Mouse (Mus musculus) CH12.LX (cell line): Measurements from ENCODE around the gene Kidins220. TPM values are rescaled to one million over a fixed set of nuclear protein-coding genes. Genes with fewer than 3 reads are reported as not detected.

ENCODE experiments used
- DNase-seq: peaks from one replicate; pipeline ENCODE4 v3.0.0-alpha.2; 2013; ENCODE audit errors: extremely low read depth
- H3K27ac ChIP-seq: 2 replicates; pipeline ENCODE4 v1.5.1; 2012; ENCODE audit warnings: low read depth, mild to moderate bottlenecking, control low read depth, moderate library complexity; ENCODE audit not compliant: insufficient read depth
- H3K27me3 ChIP-seq: replicated peaks from 2 replicates; pipeline ENCODE3; 2012; ENCODE audit warnings: inconsistent platforms
- H3K36me3 ChIP-seq, 2 experiments: replicated peaks in 1 of 2; 2 replicates each; pipeline versions ENCODE3 to v1.6.1; 2012; ENCODE audit warnings: inconsistent platforms in 1 of 2, low read length in 1 of 2, mild to moderate bottlenecking in 1 of 2, mixed read lengths in 1 of 2, moderate library complexity in 1 of 2; ENCODE audit not compliant: control insufficient read depth in 1 of 2, insufficient read depth in 1 of 2
- H3K4me1 ChIP-seq, 2 experiments: 2 replicates each; pipeline ENCODE4 v1.6.1; 2012; ENCODE audit warnings: inconsistent platforms in 1 of 2, moderate library complexity in 1 of 2; ENCODE audit not compliant: insufficient read depth in 2 of 2, control insufficient read depth in 1 of 2
- H3K4me2 ChIP-seq: 2 replicates; pipeline ENCODE4 v1.6.1; 2012; ENCODE audit warnings: low read depth, mild to moderate bottlenecking, control low read depth; ENCODE audit not compliant: poor library complexity, insufficient read depth, severe bottlenecking
- H3K4me3 ChIP-seq, 3 experiments: fragments of 150-350 bp in 1 of 3; sonication (generic) in 1 of 3; replicated peaks in 1 of 3; 2 replicates each; pipeline versions ENCODE3 to v1.5.1; 2011 to 2012; ENCODE audit warnings: low read depth in 2 of 3, low read length in 2 of 3, mild to moderate bottlenecking in 2 of 3, moderate library complexity in 2 of 3, control low read depth in 1 of 3, improper control_type of control experiment in 1 of 3, inconsistent platforms in 1 of 3, mixed read lengths in 1 of 3; ENCODE audit not compliant: poor library complexity in 1 of 3
- H3K79me2 ChIP-seq: replicated peaks from 2 replicates; pipeline ENCODE4 v1.6.1; 2012; ENCODE audit warnings: mild to moderate bottlenecking, moderate library complexity; ENCODE audit not compliant: control insufficient read depth, poor library complexity, insufficient read depth, severe bottlenecking; ENCODE audit errors: extremely low read depth
- H3K9ac ChIP-seq: 2 replicates; pipeline ENCODE4 v1.6.1; 2012; ENCODE audit warnings: low read depth, mild to moderate bottlenecking, control low read depth, moderate library complexity; ENCODE audit not compliant: insufficient read depth
- H3K9me3 ChIP-seq: replicated peaks from 2 replicates; pipeline ENCODE3; 2012; ENCODE audit warnings: low read length, inconsistent platforms, mixed read lengths
- BHLHE40 ChIP-seq: IDR thresholded peaks from 2 replicates; pipeline ENCODE4 v1.6.1; 2011; ENCODE audit warnings: mild to moderate bottlenecking, low read depth, low read length, improper control_type of control experiment
- CHD1 ChIP-seq: IDR thresholded peaks from 2 replicates; pipeline ENCODE4 v1.6.1; 2012; ENCODE audit warnings: low read depth, low read length, improper control_type of control experiment, inconsistent platforms
- CHD2 ChIP-seq: IDR thresholded peaks from 2 replicates; pipeline ENCODE4 v1.6.1; 2011; ENCODE audit warnings: low read length, improper control_type of control experiment
- CTCF ChIP-seq, 2 experiments: IDR thresholded peaks in 1 of 2; conservative IDR thresholded peaks in 1 of 2; 2 replicates each; pipeline ENCODE4 v1.5.1; 2011 to 2012; ENCODE audit warnings: low read depth in 2 of 2, low read length in 2 of 2, improper control_type of control experiment in 1 of 2, inconsistent platforms in 1 of 2, mild to moderate bottlenecking in 1 of 2, moderate library complexity in 1 of 2
- E2F4 ChIP-seq: IDR thresholded peaks from 2 replicates; pipeline ENCODE4 v1.6.1; 2011; ENCODE audit warnings: low read depth, low read length, improper control_type of control experiment; ENCODE audit not compliant: insufficient replicate concordance
- ELF1 ChIP-seq: IDR thresholded peaks from 2 replicates; pipeline ENCODE4 v1.6.1; 2014; ENCODE audit warnings: low read depth, mild to moderate bottlenecking, inconsistent platforms, low read length, improper control_type of control experiment
- EP300 ChIP-seq: IDR thresholded peaks from 2 replicates; pipeline ENCODE4 v1.6.1; 2011; ENCODE audit warnings: low read length, improper control_type of control experiment
- ETS1 ChIP-seq: conservative IDR thresholded peaks from 2 replicates; pipeline ENCODE4 v1.6.1; 2012; ENCODE audit warnings: low read depth, mild to moderate bottlenecking, inconsistent platforms, low read length, improper control_type of control experiment, moderate library complexity
- GABPA ChIP-seq: IDR thresholded peaks from 2 replicates; pipeline ENCODE4 v1.6.1; 2012; ENCODE audit warnings: low read depth, low read length, improper control_type of control experiment, inconsistent platforms; ENCODE audit not compliant: insufficient replicate concordance
- HCFC1 ChIP-seq: IDR thresholded peaks from 2 replicates; pipeline ENCODE4 v1.6.1; 2012; ENCODE audit warnings: low read depth, mild to moderate bottlenecking, inconsistent platforms, low read length, improper control_type of control experiment
- JUND ChIP-seq: conservative IDR thresholded peaks from 2 replicates; pipeline ENCODE4 v1.6.1; 2011; ENCODE audit warnings: low read depth, low read length, improper control_type of control experiment
- KAT2A ChIP-seq: IDR thresholded peaks from 2 replicates; pipeline ENCODE4 v1.6.1; 2012; ENCODE audit warnings: low read length, improper control_type of control experiment, inconsistent platforms; ENCODE audit not compliant: insufficient replicate concordance
- MAFK ChIP-seq: IDR thresholded peaks from 2 replicates; pipeline ENCODE4 v1.6.1; 2011; ENCODE audit warnings: low read length, improper control_type of control experiment; ENCODE audit not compliant: insufficient replicate concordance
- MAX ChIP-seq: IDR thresholded peaks from 2 replicates; pipeline ENCODE4 v1.6.1; 2011; ENCODE audit warnings: low read length, improper control_type of control experiment
- MAZ ChIP-seq: IDR thresholded peaks from 2 replicates; pipeline ENCODE4 v1.6.1; 2012; ENCODE audit warnings: low read depth, mild to moderate bottlenecking, inconsistent platforms, low read length, improper control_type of control experiment, moderate library complexity
- MEF2A ChIP-seq: IDR thresholded peaks from 2 replicates; pipeline ENCODE4 v1.6.1; 2014; ENCODE audit warnings: low read depth, mild to moderate bottlenecking, inconsistent platforms, low read length, improper control_type of control experiment, borderline replicate concordance
- MXI1 ChIP-seq: IDR thresholded peaks from 2 replicates; pipeline ENCODE4 v1.6.1; 2011; ENCODE audit warnings: mild to moderate bottlenecking, low read depth, low read length, improper control_type of control experiment
- MYC ChIP-seq: IDR thresholded peaks from 2 replicates; pipeline ENCODE4 v1.6.1; 2011; ENCODE audit warnings: low read depth, mild to moderate bottlenecking, improper control_type of control experiment, low read length
- NELFE ChIP-seq: IDR thresholded peaks from 2 replicates; pipeline ENCODE4 v1.6.1; 2011; ENCODE audit warnings: low read depth, low read length, improper control_type of control experiment
- NRF1 ChIP-seq: IDR thresholded peaks from 2 replicates; pipeline ENCODE4 v1.6.1; 2014; ENCODE audit warnings: low read depth, mild to moderate bottlenecking, inconsistent platforms, low read length, improper control_type of control experiment, moderate library complexity
- POLR2A ChIP-seq: IDR thresholded peaks from 2 replicates; pipeline ENCODE4 v1.6.1; 2011; ENCODE audit warnings: low read depth, mild to moderate bottlenecking, improper control_type of control experiment, low read length
- POLR2AphosphoS2 ChIP-seq: IDR thresholded peaks from 2 replicates; pipeline ENCODE4 v1.6.1; 2011; ENCODE audit warnings: low read depth, low read length, improper control_type of control experiment
- RAD21 ChIP-seq: IDR thresholded peaks from 2 replicates; pipeline ENCODE4 v1.6.1; 2011; ENCODE audit warnings: low read depth, mild to moderate bottlenecking, low read length, improper control_type of control experiment, moderate library complexity
- RCOR1 ChIP-seq: conservative IDR thresholded peaks from 2 replicates; pipeline ENCODE4 v1.6.1; 2012; ENCODE audit warnings: low read depth, mild to moderate bottlenecking, inconsistent platforms, low read length, improper control_type of control experiment
- SIN3A ChIP-seq: IDR thresholded peaks from 2 replicates; pipeline ENCODE4 v1.6.1; 2012; ENCODE audit warnings: low read length, improper control_type of control experiment, inconsistent platforms
- UBTF ChIP-seq: IDR thresholded peaks from 2 replicates; pipeline ENCODE4 v1.6.1; 2012; ENCODE audit warnings: low read depth, mild to moderate bottlenecking, inconsistent platforms, low read length, improper control_type of control experiment, moderate library complexity
- USF1 ChIP-seq: IDR thresholded peaks from 2 replicates; pipeline ENCODE4 v1.6.1; 2014; ENCODE audit warnings: low read depth, mild to moderate bottlenecking, inconsistent platforms, low read length, improper control_type of control experiment
- USF2 ChIP-seq: conservative IDR thresholded peaks from 2 replicates; pipeline ENCODE4 v1.6.1; 2011; ENCODE audit warnings: low read depth, low read length, improper control_type of control experiment
- ZC3H11A ChIP-seq: IDR thresholded peaks from 2 replicates; pipeline ENCODE4 v1.6.1; 2012; ENCODE audit warnings: low read depth, mild to moderate bottlenecking, inconsistent platforms, low read length, improper control_type of control experiment
- ZKSCAN1 ChIP-seq: IDR thresholded peaks from 2 replicates; pipeline ENCODE4 v1.6.1; 2012; ENCODE audit warnings: low read depth, inconsistent platforms, low read length, improper control_type of control experiment, borderline replicate concordance
- ZMIZ1 ChIP-seq: IDR thresholded peaks from 2 replicates; pipeline ENCODE4 v1.6.1; 2012; ENCODE audit warnings: low read depth, mild to moderate bottlenecking, inconsistent platforms, low read length, improper control_type of control experiment
- dilution Hi-C: fragments of 300-500 bp; cut with MboI; formaldehyde crosslinking; loops from 2 replicates; pipeline ENCODE4 v1.14.3; 2020; ENCODE audit warnings: low sequenced_read_pairs; ENCODE audit not compliant: extremely low pct_unique_long_range_greater_than_20kb, extremely low pct_ligation_motif_present
- in situ Hi-C: fragments of 300-500 bp; cut with MboI; formaldehyde crosslinking; loops from 3 replicates; pipeline ENCODE4 v1.14.3; 2019; ENCODE audit warnings: low sequenced_read_pairs, low pct_ligation_motif_present, low pct_unique_long_range_greater_than_20kb, mixed read lengths
- polyA plus RNA-seq: library from polyadenylated mRNA; unstranded; fragments of >175 nt; gene quantifications from 2 replicates; pipeline ENCODE4 v1.2.1, GENCODE M21; 2012; ENCODE audit warnings: low read depth; ENCODE audit not compliant: insufficient read length
- total RNA-seq, 2 experiments: library from RNA; depleted of rRNA; stranded (reverse); fragments of 300-350 nt in 1 of 2; fragments of >200 nt in 1 of 2; gene quantifications; 2 replicates each; pipeline ENCODE4 v1.2.3; 2012 to 2014

Gene Kidins220
- total and polyA plus RNA-seq, 3 experiments: 32.4 to 47.8 (median 39.4) TPM

GRCm38 (mm10) chr12:25098161-25098550 lies 123.4 kb downstream of the Kidins220 start:
- Histone ChIP-seq H3K9me3 (peaks cover 6% of the 10 kb centered on the region), H3K36me3 (no peaks in the 10 kb centered on the region), H3K4me2 (peak overlapping the region; percentile 53), H3K4me1 (peaks cover 10 to 28% of the 10 kb centered on the region in 2 experiments), H3K79me2 (no peaks in the 10 kb centered on the region), H3K4me3 (peak overlapping the region in 2 of 3 experiments; percentile 40 to 47), H3K27me3 (peaks cover 33% of the 10 kb centered on the region), H3K27ac (no peak overlapping the region), H3K9ac (0 out of 2 replicates have a peak overlapping the region, but pooled peaks have one; percentile 39)
- dilution Hi-C loops: no loop called here
- TF ChIP-seq ETS1 (no peak), JUND (no peak)
- no peak for DNase-seq
- in situ Hi-C loops: loop anchor here (10.0 to 25.0 kb wide), 5 partner anchors 317 to 1189 kb away; no protein-coding TSS in a partner anchor

DNA sequence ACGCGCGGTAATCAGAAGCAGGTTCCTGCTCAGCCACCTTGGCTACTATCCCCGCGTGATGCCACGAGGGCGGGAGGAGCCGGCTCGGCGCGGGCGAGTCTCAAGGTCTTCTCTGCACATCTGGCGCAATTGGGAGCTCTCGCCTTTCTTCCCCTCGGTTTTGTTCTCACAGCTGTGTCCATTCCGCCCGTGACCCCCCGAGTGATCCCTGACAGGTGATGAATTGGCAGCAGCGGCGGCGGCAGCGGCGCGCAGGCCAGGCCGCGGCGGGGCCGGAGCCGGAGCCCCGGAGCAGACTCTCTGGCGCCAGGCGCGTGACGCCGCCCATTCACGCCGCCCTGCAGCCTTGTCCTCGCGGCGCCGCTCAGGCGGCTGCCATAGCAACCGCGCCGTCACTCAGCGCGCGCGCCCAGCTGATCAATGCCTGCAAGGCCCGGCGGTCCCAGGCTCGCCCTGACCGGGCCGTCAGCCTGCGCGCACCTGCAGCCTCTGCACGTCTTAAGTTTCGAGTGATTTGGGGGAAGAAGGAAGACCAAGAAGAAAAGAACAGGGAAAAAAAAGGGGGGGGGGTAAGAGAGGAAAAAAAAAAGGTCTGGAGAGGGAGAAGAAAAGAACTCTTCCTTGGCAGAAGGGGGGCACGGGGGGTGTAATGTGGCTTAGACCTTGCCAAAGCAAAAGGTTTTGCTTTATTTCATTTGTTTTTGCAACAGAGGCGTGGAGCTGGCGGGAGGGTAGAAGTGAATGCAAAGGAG lies 124.0 kb downstream of the Kidins220 start:
- DNase-seq: peak; percentile 81
- H3K9me3 ChIP-seq: peaks cover 6% of the 10 kb centered on the region
- H3K4me3 ChIP-seq: peak overlapping the region in 2 of 3 experiments; percentile 40 to 47
- H3K36me3 ChIP-seq: no peaks in the 10 kb centered on the region
- dilution Hi-C loops: no loop called here
- no peaks in the 10 kb centered on the region for H3K79me2 ChIP-seq
- H3K9ac ChIP-seq: peak overlapping the region; percentile 39; the same call in 1 of the 2 replicates
- H3K4me1 ChIP-seq: peaks cover 6 to 23% of the 10 kb centered on the region in 2 experiments; a peak in 3 of 4 replicates
- H3K4me2 ChIP-seq: peak overlapping the region; percentile 92
- in situ Hi-C loops: loop anchor here (10.0 to 25.0 kb wide), 5 partner anchors 316 to 1189 kb away; no protein-coding TSS in a partner anchor
- H3K27me3 ChIP-seq: peaks cover 33% of the 10 kb centered on the region
- H3K27ac ChIP-seq: no peak overlapping the region
- peak; percentile 23; the same call in 1 of the 2 replicates for TF ChIP-seq HCFC1
- TF ChIP-seq USF2: no peak
- no peak for TF ChIP-seq RAD21
- peak; percentile 39; the same call in 1 of the 2 replicates for TF ChIP-seq POLR2A
- no peak for TF ChIP-seq MAFK
- peak; percentile 66 for TF ChIP-seq NRF1
- no peak for TF ChIP-seq GABPA
- TF ChIP-seq NELFE: 0 out of 2 replicates have a peak, but pooled peaks have one; percentile 14
- peak; percentile 95 for TF ChIP-seq SIN3A
- no peak for TF ChIP-seq CTCF (conservative IDR thresholded peaks at IDR 0.05 in 1 of 2, IDR thresholded peaks at IDR 0.05 in 1 of 2; ENCODE audit: low read depth in 2 of 2, low read length in 2 of 2)
- peak; percentile 40; the same call in 1 of the 2 replicates for TF ChIP-seq RCOR1
- TF ChIP-seq KAT2A: no peak
- peak; percentile 97 for TF ChIP-seq MXI1
- TF ChIP-seq MEF2A: no peak
- peak; percentile 41; the same call in 1 of the 2 replicates for TF ChIP-seq ELF1
- TF ChIP-seq ZKSCAN1: no peak
- peak; percentile 57; the same call in 1 of the 2 replicates for TF ChIP-seq MAX
- 0 out of 2 replicates have a peak, but pooled peaks have one; percentile 42 for TF ChIP-seq UBTF
- no peak for TF ChIP-seq EP300
- TF ChIP-seq ZMIZ1: no peak
- TF ChIP-seq MYC: no peak
- TF ChIP-seq E2F4: no peak
- no peak for TF ChIP-seq POLR2AphosphoS2
- peak; percentile 83 for TF ChIP-seq BHLHE40
- no peak for TF ChIP-seq ZC3H11A
- no peak for TF ChIP-seq CHD2
- no peak for TF ChIP-seq CHD1
- no peak for TF ChIP-seq USF1
- peak; percentile 48; the same call in 1 of the 2 replicates for TF ChIP-seq MAZ
